Mouse (Mus musculus): ENCODE measurements around the gene Lama4. TPM values are rescaled to one million over a fixed set of nuclear protein-coding genes. Genes with fewer than 3 reads are reported as not detected.

Gene Lama4
- polyA plus RNA-seq, 1 experiment from 2014 or later = 2.1 TPM

GRCm38 (mm10) chr10:39109489-39109874, 144.2 kb downstream of the Lama4 start:
- H3K36me3 ChIP-seq (replicated peaks) = no peaks in the 10 kb centered on the region
- H3K4me1 ChIP-seq (replicated peaks) = no peaks in the 10 kb centered on the region
- no peak overlapping the region for H3K4me3 ChIP-seq (replicated peaks)
- H3K9me3 ChIP-seq (replicated peaks) = no peaks in the 10 kb centered on the region
- 56% methylated on average over 4 of the region's 4 CpGs for WGBS (ENCODE audit: insufficient replicate concordance)
- H3K27ac ChIP-seq (replicated peaks) = no peak overlapping the region
- no peak for ATAC-seq (ENCODE audit: insufficient read depth)
- H3K27me3 ChIP-seq = no peaks in the 10 kb centered on the region
- no peak overlapping the region for H3K4me2 ChIP-seq
- no peak overlapping the region for H3K9ac ChIP-seq

- no peak overlapping the region for H3K27ac ChIP-seq (replicated peaks)
Observed at GRCm38 (mm10) chr10:39121412-39121811, 156.1 kb downstream of the Lama4 start.

GRCm38 (mm10) chr10:39133462-39134310, 168.4 kb downstream of the Lama4 start, which contains the start of the genes Fam229b and Tube1:
Fam229b (minus strand) TSS chr10:39133914.
Tube1 (plus strand) TSS chr10:39133976.
- peaks cover 4% of the 10 kb centered on the region; the same call in 1 of the 2 replicates for H3K36me3 ChIP-seq (replicated peaks)
- peak within 1 kb of the TSS; percentile 59 for H3K27ac ChIP-seq (replicated peaks)
- peak; percentile 88 for ATAC-seq (ENCODE audit: insufficient read depth)
- WGBS (ENCODE audit: insufficient replicate concordance) = 4% methylated on average over 47 of the region's 47 CpGs
- H3K9ac ChIP-seq = peak within 1 kb of the TSS; percentile 72
- no peaks in the 10 kb centered on the region for H3K27me3 ChIP-seq
- H3K4me1 ChIP-seq (replicated peaks) = peaks cover 16% of the 10 kb centered on the region; the same call in 1 of the 2 replicates
- no peaks in the 10 kb centered on the region for H3K9me3 ChIP-seq (replicated peaks)
- H3K4me2 ChIP-seq = peak within 1 kb of the TSS; percentile 83
- H3K4me3 ChIP-seq (replicated peaks) = peak within 1 kb of the TSS; percentile 72

More at GRCm38 (mm10) chr10:39121412-39121811, 156.1 kb downstream of the Lama4 start:
- no peak for ATAC-seq (ENCODE audit: insufficient read depth)
- Histone ChIP-seq H3K9ac (no peak overlapping the region), H3K4me2 (no peak overlapping the region), H3K36me3 (replicated peaks) (no peaks in the 10 kb centered on the region), H3K9me3 (replicated peaks) (no peaks in the 10 kb centered on the region), H3K4me1 (replicated peaks) (no peaks in the 10 kb centered on the region), H3K27me3 (no peaks in the 10 kb centered on the region), H3K4me3 (replicated peaks) (no peak overlapping the region)
- WGBS (ENCODE audit: insufficient replicate concordance) = 23% methylated on average over 4 of the region's 4 CpGs

DNA sequence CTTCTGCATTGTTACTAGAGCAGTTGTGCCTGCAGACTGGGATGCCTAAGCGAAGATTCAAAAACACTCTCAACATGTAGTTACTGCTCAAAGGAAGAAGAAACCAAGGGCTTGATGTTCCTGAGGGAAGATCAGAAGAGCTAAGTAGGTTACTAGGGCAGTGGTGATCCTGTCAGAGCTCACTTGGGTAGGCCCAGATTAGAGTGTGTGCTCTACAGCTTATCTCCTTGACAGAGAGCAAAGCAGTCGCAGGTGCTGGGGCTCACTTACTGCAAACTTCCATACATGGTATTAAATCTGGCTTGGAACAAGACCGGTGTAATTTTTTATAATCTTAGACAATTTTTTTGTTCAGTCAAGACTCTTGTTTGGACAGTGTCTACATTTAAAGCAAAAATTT, 172.5 kb downstream of the Lama4 start:
- peaks cover 25% of the 10 kb centered on the region for H3K4me1 ChIP-seq (replicated peaks)
- no peak overlapping the region for H3K27ac ChIP-seq (replicated peaks)
- 75% methylated on average over 3 of the region's 3 CpGs for WGBS (ENCODE audit: insufficient replicate concordance)
- H3K9ac ChIP-seq = no peak overlapping the region
- ATAC-seq (ENCODE audit: insufficient read depth) = no peak
- no peaks in the 10 kb centered on the region for H3K9me3 ChIP-seq (replicated peaks)
- no peaks in the 10 kb centered on the region for H3K27me3 ChIP-seq
- H3K4me3 ChIP-seq (replicated peaks) = no peak overlapping the region
- H3K4me2 ChIP-seq = no peak overlapping the region
- peaks cover 17% of the 10 kb centered on the region for H3K36me3 ChIP-seq (replicated peaks)

GRCm38 (mm10) chr10:39138761-39139160, 173.4 kb downstream of the Lama4 start:
- H3K4me1 ChIP-seq (replicated peaks) = peaks cover 20% of the 10 kb centered on the region
- WGBS (ENCODE audit: insufficient replicate concordance) = 70% methylated on average over 6 of the region's 6 CpGs
- no peaks in the 10 kb centered on the region for H3K9me3 ChIP-seq (replicated peaks)
- peaks cover 23% of the 10 kb centered on the region for H3K36me3 ChIP-seq (replicated peaks)
- no peak overlapping the region for H3K4me2 ChIP-seq
- H3K4me3 ChIP-seq (replicated peaks) = no peak overlapping the region
- no peak for ATAC-seq (ENCODE audit: insufficient read depth)
- H3K27ac ChIP-seq (replicated peaks) = no peak overlapping the region
- no peaks in the 10 kb centered on the region for H3K27me3 ChIP-seq
- H3K9ac ChIP-seq = no peak overlapping the region

DNA sequence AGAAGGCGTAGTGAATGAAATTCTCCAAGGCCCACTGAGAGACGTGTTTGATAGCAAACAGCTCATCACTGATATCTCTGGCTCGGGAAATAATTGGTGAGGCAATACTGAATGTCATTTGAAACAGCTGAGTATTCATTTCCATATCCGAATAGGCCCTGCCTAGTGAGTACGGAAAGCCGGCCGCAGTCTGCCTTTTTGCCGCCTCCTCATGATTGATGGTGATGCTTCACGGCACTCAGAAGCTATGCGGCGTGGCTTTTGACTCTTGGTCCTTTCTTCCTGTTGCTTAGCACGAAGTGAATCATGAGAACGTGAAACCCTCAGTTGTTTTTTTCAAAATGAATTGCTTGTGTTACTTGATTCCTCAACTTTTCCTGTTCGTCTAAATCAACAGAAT, 175.5 kb downstream of the Lama4 start:
- Histone ChIP-seq H3K27ac (replicated peaks) (no peak overlapping the region), H3K4me2 (no peak overlapping the region), H3K36me3 (replicated peaks) (peaks cover 37% of the 10 kb centered on the region), H3K9ac (no peak overlapping the region), H3K27me3 (no peaks in the 10 kb centered on the region), H3K9me3 (replicated peaks) (no peaks in the 10 kb centered on the region), H3K4me1 (replicated peaks) (peaks cover 9% of the 10 kb centered on the region), H3K4me3 (replicated peaks) (no peak overlapping the region)
- 86% methylated on average over 14 of the region's 14 CpGs for WGBS (ENCODE audit: insufficient replicate concordance)
- no peak for ATAC-seq (ENCODE audit: insufficient read depth)

DNA sequence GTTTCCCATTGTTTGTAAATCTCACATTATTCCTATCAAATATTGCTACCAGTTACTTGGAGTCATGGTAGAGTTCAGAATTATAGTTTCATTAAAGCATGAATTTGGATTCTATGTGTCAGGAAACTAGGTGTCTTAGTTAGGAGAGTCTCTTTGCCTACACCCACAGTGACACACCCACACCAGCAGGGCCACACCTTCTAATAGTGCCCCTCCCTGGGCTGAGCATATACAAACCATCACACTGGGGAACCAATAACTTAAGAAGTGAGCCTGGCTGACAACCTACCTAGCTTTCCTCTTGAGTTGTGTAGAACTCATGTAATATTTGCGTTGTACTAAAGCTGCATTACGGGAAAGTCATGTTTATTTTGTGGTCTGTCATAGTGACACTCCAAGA, 176.1 kb downstream of the Lama4 start:
- 89% methylated on average over 2 of the region's 2 CpGs for WGBS (ENCODE audit: insufficient replicate concordance)
- H3K4me1 ChIP-seq (replicated peaks) = peaks cover 9% of the 10 kb centered on the region
- no peak overlapping the region for H3K27ac ChIP-seq (replicated peaks)
- H3K4me2 ChIP-seq = peak overlapping the region; percentile 5; the same call in 1 of the 2 replicates
- no peaks in the 10 kb centered on the region for H3K9me3 ChIP-seq (replicated peaks)
- no peak overlapping the region for H3K9ac ChIP-seq
- peaks cover 42% of the 10 kb centered on the region for H3K36me3 ChIP-seq (replicated peaks)
- no peak overlapping the region for H3K4me3 ChIP-seq (replicated peaks)
- no peaks in the 10 kb centered on the region for H3K27me3 ChIP-seq
- no peak for ATAC-seq (ENCODE audit: insufficient read depth)

GRCm38 (mm10) chr10:39142216-39142615, 176.9 kb downstream of the Lama4 start:
- Histone ChIP-seq H3K27ac (replicated peaks) (no peak overlapping the region), H3K4me3 (replicated peaks) (no peak overlapping the region), H3K9me3 (replicated peaks) (no peaks in the 10 kb centered on the region), H3K4me2 (no peak overlapping the region), H3K4me1 (replicated peaks) (peaks cover 9% of the 10 kb centered on the region), H3K36me3 (replicated peaks) (peaks cover 45% of the 10 kb centered on the region), H3K27me3 (no peaks in the 10 kb centered on the region), H3K9ac (no peak overlapping the region)
- ATAC-seq (ENCODE audit: insufficient read depth) = no peak
- 87% methylated on average over 12 of the region's 12 CpGs for WGBS (ENCODE audit: insufficient replicate concordance)

GRCm38 (mm10) chr10:39156719-39157118, 191.4 kb downstream of the Lama4 start:
- Histone ChIP-seq H3K9me3 (replicated peaks) (no peaks in the 10 kb centered on the region), H3K9ac (no peak overlapping the region), H3K27ac (replicated peaks) (no peak overlapping the region), H3K36me3 (replicated peaks) (no peaks in the 10 kb centered on the region), H3K4me3 (replicated peaks) (no peak overlapping the region), H3K4me2 (no peak overlapping the region), H3K27me3 (no peaks in the 10 kb centered on the region), H3K4me1 (replicated peaks) (no peaks in the 10 kb centered on the region)
- WGBS (ENCODE audit: insufficient replicate concordance) = 71% methylated on average over 5 of the region's 5 CpGs
- ATAC-seq (ENCODE audit: insufficient read depth) = no peak

DNA sequence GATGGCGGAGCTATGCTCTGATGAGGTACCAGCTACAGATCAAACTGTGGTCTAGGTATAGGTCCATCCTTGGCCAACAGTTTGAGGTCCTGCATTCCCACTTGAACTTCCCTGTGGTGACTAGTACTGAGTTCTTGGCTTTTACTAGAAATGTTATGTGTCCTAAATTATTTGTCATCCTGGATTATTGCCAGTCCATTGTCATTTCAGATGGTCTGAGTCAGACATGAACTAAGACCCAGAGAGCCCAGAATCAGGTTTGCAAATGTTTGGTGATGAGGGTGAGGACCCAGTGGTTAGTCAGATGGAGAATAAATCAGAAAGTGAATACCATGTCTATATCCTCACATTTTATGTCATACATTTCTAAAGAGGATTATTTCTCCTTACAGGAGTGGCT, 192.0 kb downstream of the Lama4 start:
- no peak overlapping the region for H3K27ac ChIP-seq (replicated peaks)
- no peaks in the 10 kb centered on the region for H3K9me3 ChIP-seq (replicated peaks)
- H3K9ac ChIP-seq = no peak overlapping the region
- H3K4me2 ChIP-seq = no peak overlapping the region
- H3K27me3 ChIP-seq = no peaks in the 10 kb centered on the region
- no peak overlapping the region for H3K4me3 ChIP-seq (replicated peaks)
- no peaks in the 10 kb centered on the region for H3K36me3 ChIP-seq (replicated peaks)
- WGBS (ENCODE audit: insufficient replicate concordance) = 77% methylated on average over 1 of the region's 1 CpGs
- H3K4me1 ChIP-seq (replicated peaks) = no peaks in the 10 kb centered on the region
- no peak for ATAC-seq (ENCODE audit: insufficient read depth)

- 0 out of 2 replicates have a peak, but pooled peaks cover 3% of the 10 kb centered on the region for H3K4me1 ChIP-seq (replicated peaks)
- H3K4me2 ChIP-seq = no peak overlapping the region
- H3K4me3 ChIP-seq (replicated peaks) = no peak overlapping the region
- no peaks in the 10 kb centered on the region for H3K36me3 ChIP-seq (replicated peaks)
- 52% methylated on average over 12 of the region's 12 CpGs for WGBS (ENCODE audit: insufficient replicate concordance)
- no peaks in the 10 kb centered on the region for H3K9me3 ChIP-seq (replicated peaks)
- no peak for ATAC-seq (ENCODE audit: insufficient read depth)
- H3K27me3 ChIP-seq = 0 out of 2 replicates have a peak, but pooled peaks cover under 1% of the 10 kb centered on the region
- H3K27ac ChIP-seq (replicated peaks) = no peak overlapping the region
- no peak overlapping the region for H3K9ac ChIP-seq
Observed at GRCm38 (mm10) chr10:39158306-39158705, 193.0 kb downstream of the Lama4 start.
